ENCODE assay signal across 18 mouse cellular contexts in the genomic region with DNA sequence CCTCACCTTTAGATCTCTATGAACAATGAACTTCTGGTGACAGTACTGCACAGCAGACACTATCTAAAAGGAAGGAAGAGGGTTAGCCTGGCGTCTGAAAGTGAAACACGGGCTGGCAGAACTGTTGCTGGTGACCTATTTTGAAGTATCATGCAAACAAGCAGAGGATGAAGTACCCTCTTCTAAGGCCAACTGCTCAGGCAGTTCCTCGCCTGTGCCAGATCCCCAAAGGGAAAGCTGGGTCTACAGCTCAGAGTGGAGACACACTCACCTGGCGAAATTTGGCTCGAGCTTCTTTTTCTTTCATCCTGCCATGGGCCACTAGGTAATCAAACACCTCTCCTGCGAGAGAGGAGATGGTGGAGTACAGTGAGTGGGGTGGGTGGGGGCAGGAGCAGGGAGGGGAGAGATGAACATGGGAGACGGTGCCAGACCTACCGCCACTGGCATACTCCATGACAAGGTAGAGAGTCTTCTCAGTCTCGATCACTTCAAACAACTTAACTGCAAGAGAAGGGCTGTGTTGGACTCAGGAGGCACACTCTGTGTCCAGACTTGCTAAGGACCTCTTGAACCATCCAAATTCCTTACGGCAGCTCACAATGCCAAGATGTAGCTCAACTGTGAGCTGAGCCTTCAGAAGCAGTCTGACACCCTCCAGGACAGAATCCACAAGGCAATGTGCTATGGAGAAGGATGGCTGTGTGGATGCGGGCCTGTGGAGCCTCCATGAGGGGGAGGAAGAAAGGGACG. TPM values are rescaled to one million over a fixed set of nuclear protein-coding genes. Genes with fewer than 3 reads are reported as not detected.
"Had no signal": no experiment of that assay in that cellular context is flagged by ENCODE, and none has a peak within 500 bp of the region (broad histone marks: within the 10 kb centered on the region; RNA-seq: fewer than 3 reads in every experiment).

No protein-coding gene starts in this region.

- H3K9me3 ChIP-seq: liver, embryonic 13.5 days; liver, embryonic 15.5 days; megakaryocyte, embryonic 14.5 days; midbrain, embryonic 13.5 days; midbrain, embryonic 15.5 days; neural tube, embryonic 12.5 days; stomach, embryonic 15.5 days had no signal

- ATAC-seq: liver, postnatal 0 days; midbrain, embryonic 13.5 days; midbrain, embryonic 15.5 days had no signal

- DNase-seq: liver, embryonic 13.5 days; liver, postnatal 0 days; lung, embryonic 14.5 days; right cerebral cortex, postnatal 14 days; thymus, adult 2 months; thymus, postnatal 25 days; thymus, postnatal 4 days had no signal

- H3K4me2 ChIP-seq: liver, embryonic 11.5 days; liver, embryonic 13.5 days; liver, embryonic 15.5 days; lung, embryonic 14.5 days; midbrain, embryonic 11.5 days; midbrain, embryonic 13.5 days; midbrain, embryonic 15.5 days; neural tube, embryonic 12.5 days; stomach, embryonic 15.5 days had no signal

- H3K4me3 ChIP-seq: liver, embryonic 13.5 days; liver, embryonic 15.5 days; megakaryocyte, embryonic 14.5 days; midbrain, embryonic 13.5 days; midbrain, embryonic 15.5 days; neural tube, embryonic 12.5 days; stomach, embryonic 15.5 days had no signal

- H3K4me1 ChIP-seq: midbrain, embryonic 13.5 days; stomach, embryonic 15.5 days had no signal

- H3K27me3 ChIP-seq: liver, embryonic 13.5 days; liver, embryonic 15.5 days; megakaryocyte, embryonic 14.5 days; midbrain, embryonic 13.5 days; midbrain, embryonic 15.5 days; neural tube, embryonic 12.5 days; stomach, embryonic 15.5 days had no signal

- H3K27ac ChIP-seq: liver, embryonic 13.5 days; liver, embryonic 15.5 days; macrophage; midbrain, embryonic 13.5 days; midbrain, embryonic 15.5 days; neural tube, embryonic 12.5 days; stomach, embryonic 15.5 days; stomach, postnatal 0 days had no signal

- H3K9ac ChIP-seq: liver, embryonic 13.5 days; liver, embryonic 15.5 days; liver, postnatal 0 days; lung, embryonic 14.5 days; midbrain, embryonic 13.5 days; midbrain, embryonic 15.5 days; neural tube, embryonic 12.5 days; stomach, embryonic 15.5 days had no signal

RNA-seq across cellular contexts. Expression of a gene that starts 19.6 kb away (rescaled TPM):
- total RNA-seq: monocyte, adult 5-6 weeks had no signal
